Mouse (Mus musculus) heart, postnatal 0 days (tissue): ENCODE measurements around the gene Arhgap23.

ENCODE experiments used
- CTCF ChIP-seq: IDR thresholded peaks from 2 replicates; pipeline ENCODE4 v1.5.1; 2016; ENCODE audit warnings: antibody characterized with exemption, control low read depth, low read depth
- EP300 ChIP-seq: IDR thresholded peaks from 2 replicates; pipeline ENCODE4 v1.6.1; 2016; ENCODE audit warnings: antibody characterized with exemption, low read depth

DNA sequence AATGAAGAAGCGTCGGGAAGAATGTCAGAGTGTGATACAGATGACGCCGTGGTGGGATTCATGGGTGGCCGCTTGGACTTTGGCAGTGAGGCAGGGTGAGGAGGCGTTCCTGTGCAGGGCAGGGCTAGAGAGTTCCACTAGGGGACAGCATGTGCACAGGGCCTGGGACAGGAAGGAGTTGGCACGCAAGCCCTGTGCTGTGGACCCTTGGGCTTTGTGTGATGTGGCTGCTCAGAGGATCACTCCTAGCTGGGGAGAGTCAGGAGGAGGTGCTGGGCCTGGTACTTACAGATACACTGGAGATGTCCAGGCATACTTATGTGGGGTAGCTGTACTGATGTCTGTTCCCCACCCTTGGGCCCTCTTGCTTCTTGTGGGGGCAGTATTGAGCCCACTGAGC, 54.5 kb downstream of the Arhgap23 start:
- TF ChIP-seq EP300 = no peak
- TF ChIP-seq CTCF = no peak
